In genomic region chr7:44892276-44892921, GRCm38 (mm10) we compare ENCODE assay signal across 7 mouse cellular contexts. TPM values are rescaled to one million over a fixed set of nuclear protein-coding genes. Genes with fewer than 3 reads are reported as not detected.
A peak's percentile ranks its signal among the peaks of the same experiment; 100 is the strongest.
DNase-seq lines count a peak whose midpoint lies in the region; ATAC-seq lines count a peak whose summit lies in the region.

Med25 (minus strand) TSS chr7:44892712.

- peak; percentile 68 for ATAC-seq in embryonic facial prominence, embryonic 12.5 days (ENCODE audit: insufficient number of reproducible peaks, insufficient read depth, low FRiP score, low TSS enrichment)
- ATAC-seq in limb, embryonic 11.5 days (ENCODE audit: insufficient number of reproducible peaks, low FRiP score, low TSS enrichment, low read depth) = peak; percentile 74
- peak; percentile 80 for ATAC-seq in midbrain, embryonic 14.5 days (ENCODE audit: low FRiP score, low TSS enrichment)

- peak within 1 kb of the TSS; percentile 91 for H3K4me2 ChIP-seq in embryonic facial prominence, embryonic 12.5 days (replicated peaks)
- peak within 1 kb of the TSS; percentile 81 for H3K4me2 ChIP-seq in limb, embryonic 11.5 days (ENCODE audit: low read depth, severe bottlenecking)
- peak within 1 kb of the TSS; percentile 95 for H3K4me2 ChIP-seq in midbrain, embryonic 14.5 days (ENCODE audit: low read length)

- no peaks in the 10 kb centered on the region for H3K9me3 ChIP-seq in embryonic facial prominence, embryonic 12.5 days
- no peaks in the 10 kb centered on the region for H3K9me3 ChIP-seq in limb, embryonic 11.5 days (ENCODE audit: control insufficient read depth, low read length)
- no peaks in the 10 kb centered on the region for H3K9me3 ChIP-seq in midbrain, embryonic 14.5 days (ENCODE audit: control insufficient read depth, low read length)

- no peaks in the 10 kb centered on the region for H3K27me3 ChIP-seq in embryonic facial prominence, embryonic 12.5 days
- no peaks in the 10 kb centered on the region for H3K27me3 ChIP-seq in limb, embryonic 11.5 days (ENCODE audit: control insufficient read depth, insufficient read depth, low read length)
- no peaks in the 10 kb centered on the region for H3K27me3 ChIP-seq in midbrain, embryonic 14.5 days (ENCODE audit: control insufficient read depth, insufficient read depth, low read length)

- peak within 1 kb of the TSS; percentile 80 for H3K9ac ChIP-seq in embryonic facial prominence, embryonic 12.5 days
- H3K9ac ChIP-seq in limb, embryonic 11.5 days (ENCODE audit: low read length) = peak within 1 kb of the TSS; percentile 73
- peak within 1 kb of the TSS; percentile 74 for H3K9ac ChIP-seq in midbrain, embryonic 14.5 days (replicated peaks; ENCODE audit: low read length)

- H3K27ac ChIP-seq in embryonic facial prominence, embryonic 12.5 days = peak within 1 kb of the TSS; percentile 94
- peak within 1 kb of the TSS; percentile 83 for H3K27ac ChIP-seq in limb, embryonic 11.5 days (replicated peaks; ENCODE audit: low read depth, low read length)
- peak within 1 kb of the TSS; percentile 96 for H3K27ac ChIP-seq in midbrain, embryonic 14.5 days (replicated peaks; ENCODE audit: low read depth, low read length)

- peak within 1 kb of the TSS; percentile 68 for H3K4me3 ChIP-seq in embryonic facial prominence, embryonic 12.5 days
- H3K4me3 ChIP-seq in limb, embryonic 11.5 days (ENCODE audit: low read depth, low read length) = peak within 1 kb of the TSS; percentile 53
- H3K4me3 ChIP-seq in midbrain, embryonic 14.5 days (replicated peaks; ENCODE audit: low read depth, low read length) = peak within 1 kb of the TSS; percentile 59

- DNase-seq in adrenal gland, postnatal 25 days = peak; percentile 85
- DNase-seq in heart, adult 11 months = peak; percentile 99
- DNase-seq in kidney, adult 18-20 months = peak; percentile 95
- DNase-seq in limb, embryonic 11.5 days (ENCODE audit: low spot score) = peak; percentile 93
- DNase-seq in midbrain, embryonic 14.5 days = peak; percentile 98
- DNase-seq in spleen, adult 18-20 months = peak; percentile 78 to 80

- peaks cover 39% of the 10 kb centered on the region for H3K4me1 ChIP-seq in embryonic facial prominence, embryonic 12.5 days
- peaks cover 15% of the 10 kb centered on the region for H3K4me1 ChIP-seq in limb, embryonic 11.5 days (ENCODE audit: control insufficient read depth, insufficient read depth, low read length)
- H3K4me1 ChIP-seq in midbrain, embryonic 14.5 days (ENCODE audit: control insufficient read depth, insufficient read depth, low read length) = peaks cover 50% of the 10 kb centered on the region

- peaks cover 28% of the 10 kb centered on the region for H3K36me3 ChIP-seq in embryonic facial prominence, embryonic 12.5 days
- H3K36me3 ChIP-seq in limb, embryonic 11.5 days (ENCODE audit: control insufficient read depth, insufficient read depth, low read length) = peaks cover 3% of the 10 kb centered on the region; the same call in 1 of the 2 replicates
- peaks cover 23% of the 10 kb centered on the region for H3K36me3 ChIP-seq in midbrain, embryonic 14.5 days (ENCODE audit: control insufficient read depth, insufficient read depth, low read length)

- WGBS in embryonic facial prominence, embryonic 12.5 days = under 1% methylated on average over 56 of the region's 56 CpGs
- under 1% methylated on average over 56 of the region's 56 CpGs for WGBS in limb, embryonic 11.5 days
- under 1% methylated on average over 56 of the region's 56 CpGs for WGBS in midbrain, embryonic 14.5 days

RNA-seq across cellular contexts. Expression of gene Med25, which starts in this region (rescaled TPM):
- 93.7 and 103 TPM in 2 replicates for total RNA-seq in adrenal gland, postnatal 25 days (2021)
- 113 and 123 TPM in 2 replicates for polyA plus RNA-seq in embryonic facial prominence, embryonic 12.5 days (2016; fragmentation: Nextera tagmentation; extraction: Ambion mirVana)
- 79.2 and 80.5 TPM in 2 replicates for polyA plus RNA-seq in limb, embryonic 11.5 days (2014; fragmentation: Nextera tagmentation; extraction: Ambion mirVana)
- polyA plus RNA-seq in midbrain, embryonic 14.5 days (2014; fragmentation: Nextera tagmentation; extraction: Ambion mirVana) = 114 and 128 TPM in 2 replicates

Comparison
In these comparisons a context has a peak if more than half of its experiments do, and no peak if none do; other contexts are left out.
1. Peak in every context shown above with its lines: DNase-seq, ATAC-seq, H3K4me3 ChIP-seq and H3K27ac ChIP-seq.